Mouse (Mus musculus) granulocyte monocyte progenitor cell, adult 5-6 weeks (primary cell): Measurements from ENCODE around the gene Fxr1. TPM values are rescaled to one million over a fixed set of nuclear protein-coding genes. Genes with fewer than 3 reads are reported as not detected.

ENCODE experiments used
- ATAC-seq: replicated peaks from 2 replicates; pipeline ENCODE4 v1.8.0; 2016; ENCODE audit warnings: mild to moderate bottlenecking, moderate TSS enrichment, inconsistent platforms; ENCODE audit not compliant: poor library complexity, severe bottlenecking
- total RNA-seq, 2 experiments: library from RNA; stranded (forward) in 1 of 2; stranded (reverse) in 1 of 2; fragments of 200-712, 200-1000 nt in 1 of 2; fragments of >200 nt in 1 of 2; fragmentation: Nextera tagmentation in 1 of 2; gene quantifications; 2 replicates each; pipeline ENCODE4 v1.2.3; 2014 to 2017

Gene Fxr1
- total RNA-seq, 2 experiments from 2014 or later, result 85.8 to 183 TPM

- ATAC-seq, result no peak
Measured at GRCm38 (mm10) chr3:34035706-34036105, 16.0 kb downstream of the Fxr1 start.

DNA sequence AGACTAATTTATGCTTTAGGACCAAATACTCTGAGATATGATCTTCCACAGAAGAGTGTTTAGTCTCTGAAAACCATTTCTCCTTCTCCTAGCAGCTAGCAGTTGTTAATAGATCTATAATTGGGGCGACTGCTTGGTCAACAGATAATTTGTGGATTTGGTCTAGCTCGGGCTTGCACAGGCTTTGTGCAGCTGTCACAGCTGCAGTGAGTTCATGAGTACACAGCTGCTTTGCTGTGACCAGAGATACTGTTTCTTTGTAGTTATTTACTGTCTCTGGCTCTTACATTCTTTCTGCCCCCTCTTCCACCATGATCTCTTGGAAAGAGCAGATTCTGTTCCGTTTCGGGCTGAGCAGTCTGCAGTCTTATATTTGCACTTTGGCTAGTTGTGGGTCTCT is 22.2 kb downstream of the Fxr1 start:
- ATAC-seq, result no peak

GRCm38 (mm10) chr3:34062352-34062751 is 42.6 kb downstream of the Fxr1 start:
- ATAC-seq, result peak; percentile 59

DNA sequence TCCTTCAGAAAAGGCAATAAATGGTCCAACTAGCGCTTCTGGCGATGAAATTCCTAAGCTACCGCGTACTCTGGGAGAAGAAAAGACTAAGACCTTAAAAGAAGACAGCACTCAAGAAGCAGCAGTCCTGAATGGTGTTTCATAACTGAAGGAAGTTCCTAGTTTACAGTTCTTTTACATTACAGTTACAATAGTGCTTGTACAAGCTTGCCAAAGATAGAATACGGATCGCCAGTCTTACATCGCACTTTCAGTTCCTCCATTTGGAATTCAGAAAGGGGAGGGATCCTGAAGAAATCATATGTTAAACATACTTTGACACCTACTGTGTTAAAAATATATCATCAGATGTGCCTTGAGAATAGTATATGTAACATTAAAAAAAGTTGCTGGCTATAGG is 49.2 kb downstream of the Fxr1 start:
- peak; percentile 98 for ATAC-seq

DNA sequence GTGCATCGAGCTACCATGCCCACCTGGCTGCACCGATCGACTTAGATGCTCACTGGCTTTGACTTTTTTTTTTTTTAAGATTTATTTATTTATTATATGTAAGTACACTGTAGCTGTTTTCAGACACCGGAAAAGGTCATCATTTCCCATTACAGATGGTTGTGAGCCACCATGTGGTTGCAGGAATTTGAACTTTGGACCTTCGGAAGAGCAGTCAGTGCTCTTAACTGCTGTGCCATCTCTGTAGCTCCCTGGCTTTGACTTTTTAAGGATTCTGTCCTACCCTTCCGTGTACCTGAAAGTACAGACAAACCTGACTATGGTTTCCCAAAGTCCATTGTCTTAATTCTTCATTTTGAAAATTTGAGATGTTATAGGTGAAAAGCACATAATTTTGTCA is 53.0 kb downstream of the Fxr1 start:
- ATAC-seq, result no peak

GRCm38 (mm10) chr3:34076058-34076759 is 56.5 kb downstream of the Fxr1 start:
- no peak for ATAC-seq

GRCm38 (mm10) chr3:34080900-34081662 is 61.3 kb downstream of the Fxr1 start, which contains the start of gene Dnajc19:
Dnajc19 (minus strand) TSS chr3:34081321.
- ATAC-seq, result peak; percentile 98

DNA sequence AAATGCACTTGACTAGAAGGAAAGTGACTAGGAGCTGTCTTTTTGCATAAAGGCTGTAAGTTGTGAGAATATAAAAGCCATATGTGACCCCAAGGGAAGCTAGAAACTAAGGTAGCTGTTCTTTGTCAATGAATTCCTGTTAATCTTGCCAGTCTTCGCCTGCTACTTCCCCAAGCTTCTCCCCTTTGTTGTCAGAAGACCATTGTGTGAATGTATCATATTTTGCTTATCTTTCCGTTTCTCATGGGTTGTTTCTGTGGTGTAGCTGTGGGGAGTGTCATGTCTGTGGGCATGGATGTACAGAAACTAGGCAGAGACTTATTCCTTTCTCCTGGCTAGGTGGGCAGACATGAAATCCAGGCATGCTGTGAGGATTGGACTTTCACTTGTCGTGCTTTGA is 62.2 kb downstream of the Fxr1 start:
- no peak for ATAC-seq

DNA sequence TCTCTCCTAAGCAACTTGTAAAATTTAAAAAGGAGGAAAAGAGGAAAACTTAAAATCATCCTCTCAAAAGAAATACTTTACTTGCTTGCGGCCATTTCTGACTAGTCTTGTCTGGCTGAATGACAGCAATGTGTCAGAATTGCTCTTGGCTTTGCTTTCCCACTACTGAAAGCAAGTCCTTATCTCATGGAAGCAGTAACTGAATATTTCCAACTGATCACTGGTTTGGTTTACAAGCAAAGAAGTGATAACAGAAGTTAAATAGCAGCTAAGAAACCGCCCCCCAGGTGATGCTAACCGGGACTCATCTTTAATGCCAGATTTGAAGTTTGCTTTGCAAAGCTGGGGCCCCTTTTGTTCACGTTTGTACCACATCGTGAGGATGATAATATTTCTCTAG is 63.9 kb downstream of the Fxr1 start:
- ATAC-seq, result no peak

DNA sequence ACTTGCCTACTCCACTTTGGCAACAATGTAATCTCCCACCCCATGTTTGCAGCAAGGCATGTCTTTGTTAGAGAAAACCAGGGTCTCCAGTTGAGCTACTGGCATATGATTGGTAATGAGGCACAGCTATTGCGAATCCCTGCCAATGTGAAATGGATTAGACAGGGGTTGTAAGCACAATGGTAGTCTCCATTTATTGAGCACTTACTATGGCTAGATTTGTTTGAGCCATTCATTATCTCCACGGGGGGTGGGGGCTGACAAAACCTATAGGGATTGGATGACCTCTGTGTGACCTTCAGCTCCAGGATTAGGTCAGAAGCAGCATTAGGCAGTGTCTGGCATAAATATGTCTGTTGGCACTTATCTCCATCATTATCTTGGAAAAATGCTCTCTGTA is 83.1 kb downstream of the Fxr1 start:
- no peak for ATAC-seq

DNA sequence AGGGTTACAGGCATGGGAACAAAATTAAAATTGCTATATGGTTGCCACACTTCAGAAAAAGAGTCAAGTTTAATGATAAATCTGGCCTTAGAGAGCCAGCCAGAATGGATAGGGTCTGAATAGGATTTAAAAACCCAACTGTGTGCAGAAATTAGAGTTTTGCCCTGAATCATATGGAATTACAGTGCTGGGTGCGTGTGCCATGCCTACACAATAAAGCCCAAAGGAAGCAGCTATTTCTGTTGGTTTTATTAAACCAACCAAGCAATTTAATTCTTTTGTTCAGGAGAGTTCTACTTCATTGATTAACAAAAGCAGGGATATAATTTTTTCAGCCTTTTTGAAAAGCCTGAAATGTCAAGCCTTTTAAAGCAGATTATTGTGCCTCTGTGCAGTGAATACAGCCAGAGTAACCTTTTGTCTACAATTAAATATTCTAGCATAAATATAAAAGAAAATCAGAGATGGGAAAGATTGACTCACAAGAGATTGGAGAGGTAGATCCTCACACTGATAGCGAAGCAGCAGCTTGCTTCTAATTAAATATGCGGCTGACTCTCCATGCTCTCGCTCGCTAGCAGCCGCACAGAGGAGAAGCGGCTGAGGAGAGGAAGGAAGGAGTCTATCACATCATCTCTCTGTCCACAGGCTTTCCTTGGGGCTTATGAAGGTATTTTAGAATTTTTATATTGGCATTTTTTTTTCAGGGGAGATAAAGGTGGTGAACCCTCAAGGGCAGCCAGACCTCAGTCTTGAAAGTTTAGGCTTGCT is 84.3 kb downstream of the Fxr1 start:
- no peak for ATAC-seq

DNA sequence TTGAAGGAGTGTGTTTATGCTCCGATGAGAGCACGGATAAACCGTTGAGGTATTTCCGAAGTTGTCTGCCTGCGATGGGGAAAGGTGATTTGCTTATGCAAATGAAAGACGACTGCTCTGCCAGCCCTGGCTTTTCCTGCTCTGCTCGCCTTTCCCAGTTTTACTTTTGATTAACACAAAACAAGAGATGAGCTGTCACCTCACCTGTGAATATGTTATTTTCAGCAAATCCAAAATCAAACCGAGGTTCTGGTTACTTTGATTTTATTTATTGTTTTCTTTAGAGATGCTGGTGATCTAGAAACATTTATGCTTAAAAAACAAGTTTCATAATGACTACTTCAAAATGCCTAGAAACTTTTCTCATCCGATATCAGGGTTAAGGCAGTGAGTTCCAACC is 86.7 kb downstream of the Fxr1 start:
- ATAC-seq, result no peak

- ATAC-seq, result no peak
Measured at GRCm38 (mm10) chr3:34107631-34108030, 87.9 kb downstream of the Fxr1 start.

GRCm38 (mm10) chr3:34111941-34112685 is 92.4 kb downstream of the Fxr1 start:
- no peak for ATAC-seq

- no peak for ATAC-seq
Measured at GRCm38 (mm10) chr3:34115806-34116205, 96.1 kb downstream of the Fxr1 start.

DNA sequence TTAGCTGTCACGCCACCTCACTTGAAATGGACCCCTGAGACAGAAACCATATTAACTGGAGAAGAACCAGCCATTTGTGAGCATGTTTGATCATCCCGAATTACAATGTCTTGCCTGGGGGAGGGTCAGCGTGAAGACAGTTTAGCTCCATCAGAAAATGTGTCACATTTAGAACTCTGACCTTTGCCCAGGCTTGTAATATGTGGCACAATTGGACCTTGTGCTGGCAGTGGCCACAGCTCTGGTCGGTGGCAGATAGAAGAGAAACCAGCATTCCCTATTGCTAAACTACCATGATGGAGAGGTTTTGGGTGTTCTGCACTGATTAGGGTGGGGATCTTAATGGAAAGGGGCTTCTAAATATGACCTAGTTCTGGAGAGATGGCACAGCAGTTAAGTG is 100.1 kb downstream of the Fxr1 start:
- no peak for ATAC-seq
